In genomic region chr13:4013811-4014210, GRCm38 (mm10) we compare ENCODE assay signal across 16 mouse cellular contexts. TPM values are rescaled to one million over a fixed set of nuclear protein-coding genes. Genes with fewer than 3 reads are reported as not detected.
DNase-seq lines count a peak whose midpoint lies in the region; ATAC-seq and TF ChIP-seq lines count a peak whose summit lies in the region.
"Had no signal": no experiment of that assay in that cellular context is flagged by ENCODE, and none has a peak within 500 bp of the region (broad histone marks: within the 10 kb centered on the region; RNA-seq: fewer than 3 reads in every experiment).

No protein-coding gene starts in this region.

- H3K4me3 ChIP-seq in hindbrain, postnatal 0 days (ENCODE audit: low read length), result no peak overlapping the region
- H3K4me3 ChIP-seq in hindbrain, embryonic 10.5 days, result no peak overlapping the region
- H3K4me3 ChIP-seq in lung, postnatal 0 days (ENCODE audit: low read depth, low read length), result no peak overlapping the region
- H3K4me3 ChIP-seq: hindbrain, embryonic 15.5 days; lung, embryonic 15.5 days had no signal

- no peaks in the 10 kb centered on the region for H3K27me3 ChIP-seq in hindbrain, postnatal 0 days (ENCODE audit: insufficient read depth, low read length)
- no peaks in the 10 kb centered on the region for H3K27me3 ChIP-seq in hindbrain, embryonic 10.5 days (ENCODE audit: insufficient read depth, poor library complexity, severe bottlenecking)
- no peaks in the 10 kb centered on the region for H3K27me3 ChIP-seq in lung, postnatal 0 days (replicated peaks; ENCODE audit: insufficient read depth, low read length)
- H3K27me3 ChIP-seq: hindbrain, embryonic 15.5 days; lung, embryonic 15.5 days had no signal

- no peak overlapping the region for H3K27ac ChIP-seq in hindbrain, postnatal 0 days
- H3K27ac ChIP-seq in hindbrain, embryonic 10.5 days, result no peak overlapping the region
- no peak overlapping the region for H3K27ac ChIP-seq in lung, postnatal 0 days (ENCODE audit: low read length)
- H3K27ac ChIP-seq: hindbrain, embryonic 15.5 days; lung, embryonic 15.5 days had no signal

- ATAC-seq in hindbrain, postnatal 0 days, result no peak
- no peak for ATAC-seq in lung, postnatal 0 days

- H3K4me1 ChIP-seq in hindbrain, postnatal 0 days (ENCODE audit: insufficient read depth, low read length), result no peaks in the 10 kb centered on the region
- no peaks in the 10 kb centered on the region for H3K4me1 ChIP-seq in hindbrain, embryonic 10.5 days (replicated peaks)
- no peaks in the 10 kb centered on the region for H3K4me1 ChIP-seq in lung, postnatal 0 days (ENCODE audit: insufficient read depth, low read depth, low read length)
- H3K4me1 ChIP-seq: hindbrain, embryonic 15.5 days; lung, embryonic 15.5 days had no signal

- no peaks in the 10 kb centered on the region for H3K9me3 ChIP-seq in hindbrain, postnatal 0 days (ENCODE audit: low read length)
- H3K9me3 ChIP-seq in hindbrain, embryonic 10.5 days, result no peaks in the 10 kb centered on the region
- no peaks in the 10 kb centered on the region for H3K9me3 ChIP-seq in lung, postnatal 0 days (ENCODE audit: low read length)
- H3K9me3 ChIP-seq: hindbrain, embryonic 15.5 days; lung, embryonic 15.5 days had no signal

- DNase-seq in hindbrain, postnatal 0 days (ENCODE audit: low spot score), result peak; percentile 53
- no peak for DNase-seq in hindbrain, embryonic 10.5 days (ENCODE audit: low spot score)
- DNase-seq in lung, postnatal 0 days (ENCODE audit: low spot score), result peak; percentile 63
- no peak for DNase-seq in lung, adult 18-20 months
- DNase-seq in Muller cell, postnatal 12 days (ENCODE audit: inconsistent ontology term), result peak; percentile 62
- peak; percentile 11 for DNase-seq in mesoderm, embryonic 11.5 days (ENCODE audit: low read depth, low spot score)
- DNase-seq in right cerebral cortex, postnatal 10 days (ENCODE audit: low spot score in 2 of 2), result no peak
- DNase-seq: adrenal gland, postnatal 10 days; cerebellum, postnatal 14 days; layer of hippocampus, adult 9-11 months; left cerebral cortex, postnatal 4 days; right cerebral cortex, postnatal 25 days had no signal

- H3K4me2 ChIP-seq in hindbrain, postnatal 0 days (ENCODE audit: low read depth, low read length), result no peak overlapping the region
- H3K4me2 ChIP-seq in lung, postnatal 0 days (replicated peaks; ENCODE audit: low read depth, low read length), result no peak overlapping the region
- H3K4me2 ChIP-seq: hindbrain, embryonic 15.5 days; lung, embryonic 15.5 days had no signal

- H3K9ac ChIP-seq in hindbrain, postnatal 0 days (replicated peaks; ENCODE audit: low read length), result no peak overlapping the region
- no peak overlapping the region for H3K9ac ChIP-seq in lung, postnatal 0 days (replicated peaks; ENCODE audit: low read depth)
- H3K9ac ChIP-seq: hindbrain, embryonic 15.5 days; lung, embryonic 15.5 days had no signal

- TF ChIP-seq CTCF in hindbrain, postnatal 0 days (IDR thresholded peaks at IDR 0.05; ENCODE audit: low read depth), result peak; percentile 45
- peak; percentile 42 for TF ChIP-seq CTCF in lung, postnatal 0 days (IDR thresholded peaks at IDR 0.05)

- no peak for TF ChIP-seq EP300 in lung, postnatal 0 days (IDR thresholded peaks at IDR 0.05)

- H3K36me3 ChIP-seq in hindbrain, postnatal 0 days (ENCODE audit: insufficient read depth, low read length), result no peaks in the 10 kb centered on the region
- no peaks in the 10 kb centered on the region for H3K36me3 ChIP-seq in hindbrain, embryonic 10.5 days
- no peaks in the 10 kb centered on the region for H3K36me3 ChIP-seq in lung, postnatal 0 days (ENCODE audit: insufficient read depth, low read length)
- H3K36me3 ChIP-seq: hindbrain, embryonic 15.5 days; lung, embryonic 15.5 days had no signal

RNA-seq across cellular contexts. Expression of gene Akr1c14, which starts 35.0 kb away (rescaled TPM):
- total RNA-seq in hindbrain, postnatal 0 days (2014; rRNA removed), result 0.93 and 1.7 TPM in 2 replicates
- 0.83 and 1.4 TPM in 2 replicates for polyA plus RNA-seq in hindbrain, postnatal 0 days (2015; fragmentation: Nextera tagmentation; extraction: Ambion mirVana)
- polyA plus RNA-seq in hindbrain, embryonic 10.5 days (2016; fragmentation: Nextera tagmentation; extraction: Ambion mirVana), result 0.06 and 0.18 TPM in 2 replicates
- polyA plus RNA-seq in lung, postnatal 0 days (2015; fragmentation: Nextera tagmentation; extraction: Ambion mirVana), result 62.8 and 63.7 TPM in 2 replicates
- total RNA-seq: megakaryocyte, adult 5-6 weeks; neutrophil, adult 5-6 weeks had no signal

Comparison
In these comparisons a context has a peak if more than half of its experiments do, and no peak if none do; other contexts are left out.
1. DNase-seq: peak in hindbrain, postnatal 0 days (single experiment), lung, postnatal 0 days (single experiment), Muller cell, postnatal 12 days (single experiment) and mesoderm, embryonic 11.5 days (single experiment); none in hindbrain, embryonic 10.5 days (single experiment), lung, adult 18-20 months (0 of 2) and right cerebral cortex, postnatal 10 days (0 of 2).
2. RNA of gene Akr1c14, which starts 35.0 kb away (polyA plus RNA-seq): 62.8 to 63.7 TPM in lung, postnatal 0 days; 0.83 to 1.4 TPM in hindbrain, postnatal 0 days and 0.06 to 0.18 TPM in hindbrain, embryonic 10.5 days; every median in the first group is over 10 times any median in the second.